Mouse (Mus musculus): ENCODE measurements around the gene Krt10. TPM values are rescaled to one million over a fixed set of nuclear protein-coding genes. Genes with fewer than 3 reads are reported as not detected.

Gene Krt10
- total RNA-seq, 2 experiments from 2014 or later = 12.6 to 15.7 TPM

DNA sequence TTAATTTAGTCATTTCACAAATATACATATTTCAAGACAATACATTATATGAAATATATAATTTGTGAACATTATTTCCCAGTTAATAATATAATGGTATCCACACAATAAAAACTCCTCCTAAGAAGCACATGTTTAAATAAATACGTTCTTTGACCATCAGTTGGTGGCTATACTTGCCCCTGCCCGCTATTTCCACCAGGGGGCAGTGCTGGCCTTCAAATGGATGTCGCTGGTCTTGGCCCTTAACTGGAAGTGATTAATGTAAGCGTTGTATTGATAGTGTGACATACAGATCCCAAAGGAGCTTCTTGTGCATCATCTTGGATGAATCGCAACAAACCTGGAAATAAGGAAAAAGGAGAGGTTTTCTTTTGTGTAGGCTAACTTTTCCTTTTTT, 9.6 kb downstream of the Krt10 start:
- DNase-seq (ENCODE audit: extremely low spot score in 1 of 2, low spot score in 1 of 2) = peak; percentile 61 to 84

- no peak for DNase-seq (ENCODE audit: extremely low spot score in 1 of 2, low spot score in 1 of 2)
Measured at GRCm38 (mm10) chr11:99374803-99375202, 14.4 kb downstream of the Krt10 start, which contains the start of gene Krt28. Krt28 (minus strand) TSS chr11:99374903.

DNA sequence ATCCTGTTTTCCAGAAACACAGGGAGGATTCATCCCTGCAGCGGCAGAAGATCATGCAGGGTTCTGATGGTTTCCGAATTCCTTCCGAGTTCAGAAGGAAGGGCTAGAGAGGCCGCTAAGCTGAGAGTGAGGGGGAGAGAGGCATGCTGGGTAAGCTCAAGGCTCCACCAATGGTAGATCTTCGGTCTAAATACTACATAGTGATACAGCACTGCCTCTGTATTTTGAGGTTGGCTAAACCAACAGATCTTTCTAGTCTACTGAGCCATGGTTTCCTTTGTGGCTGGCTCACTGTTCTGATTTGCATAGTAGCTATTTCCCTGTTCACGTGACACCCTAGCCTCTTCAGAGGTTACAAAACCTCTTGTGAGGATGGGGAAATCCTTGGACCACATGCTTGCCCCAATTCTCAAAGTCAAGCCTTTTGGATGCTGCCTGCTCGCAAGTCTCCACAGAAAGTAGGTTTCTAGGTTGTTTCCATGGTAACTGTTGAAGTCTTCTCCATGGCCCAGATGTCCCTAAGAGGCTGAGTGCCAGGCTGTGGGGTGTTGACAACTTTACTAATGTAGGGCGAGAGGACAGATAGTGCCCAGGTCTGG, 19.2 kb downstream of the Krt10 start:
- peak in 1 of 2 experiments; percentile 30 for DNase-seq (ENCODE audit: extremely low spot score in 1 of 2, low spot score in 1 of 2)

DNA sequence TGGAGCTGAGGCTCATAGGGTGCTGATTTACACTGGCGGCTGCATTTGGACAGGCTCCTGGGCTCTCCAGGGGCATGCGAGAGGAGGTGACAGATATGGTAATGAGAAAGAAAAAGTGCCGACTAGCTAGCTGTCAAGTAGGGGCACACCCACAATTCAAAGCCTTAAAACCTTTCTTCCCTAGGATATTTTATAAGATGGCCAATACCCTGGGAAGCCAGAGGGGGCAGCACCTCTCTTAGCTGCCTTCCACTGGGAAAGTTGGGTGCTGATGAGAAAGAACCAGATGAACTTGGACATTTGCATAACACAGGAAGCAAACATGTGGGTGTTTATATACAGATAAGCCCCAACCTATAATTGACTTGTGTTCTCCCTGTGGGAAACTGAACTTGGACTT, 19.9 kb downstream of the Krt10 start:
- DNase-seq (ENCODE audit: extremely low spot score in 1 of 2, low spot score in 1 of 2) = peak in 1 of 2 experiments; percentile 19

- no peak for DNase-seq (ENCODE audit: extremely low spot score in 1 of 2, low spot score in 1 of 2)
Measured at GRCm38 (mm10) chr11:99366791-99367190, 22.4 kb downstream of the Krt10 start.

- peak in 1 of 2 experiments; percentile 47 for DNase-seq (ENCODE audit: extremely low spot score in 1 of 2, low spot score in 1 of 2)
Measured at GRCm38 (mm10) chr11:99364412-99364811, 24.8 kb downstream of the Krt10 start.

GRCm38 (mm10) chr11:99361423-99361822, 27.7 kb downstream of the Krt10 start:
- no peak for DNase-seq (ENCODE audit: extremely low spot score in 1 of 2, low spot score in 1 of 2)

DNA sequence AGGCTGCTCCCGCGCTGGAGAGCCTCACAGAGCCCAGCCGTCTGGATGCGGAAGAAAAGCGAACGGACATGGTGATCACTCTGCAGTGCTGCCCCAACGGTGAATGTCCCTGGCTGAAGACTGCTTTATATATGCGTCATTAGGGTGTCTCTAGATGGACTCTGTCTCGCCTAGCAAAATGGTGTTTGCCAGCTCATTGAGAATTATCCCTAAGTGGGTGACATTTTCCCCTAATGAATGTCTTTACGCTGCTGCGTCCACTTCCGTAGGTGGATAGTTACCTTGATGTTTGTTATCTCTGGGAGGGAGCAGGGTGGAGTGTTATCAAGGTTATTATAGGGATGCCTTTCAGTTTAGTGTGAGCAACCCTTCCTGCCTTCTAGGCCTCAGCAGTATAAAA, 38.2 kb downstream of the Krt10 start, which contains the start of gene Krt27:
Gene Krt27 (minus strand): TSS at position 101 of the 400 bp plus-strand sequence.
- DNase-seq (ENCODE audit: extremely low spot score in 1 of 2, low spot score in 1 of 2) = no peak

DNA sequence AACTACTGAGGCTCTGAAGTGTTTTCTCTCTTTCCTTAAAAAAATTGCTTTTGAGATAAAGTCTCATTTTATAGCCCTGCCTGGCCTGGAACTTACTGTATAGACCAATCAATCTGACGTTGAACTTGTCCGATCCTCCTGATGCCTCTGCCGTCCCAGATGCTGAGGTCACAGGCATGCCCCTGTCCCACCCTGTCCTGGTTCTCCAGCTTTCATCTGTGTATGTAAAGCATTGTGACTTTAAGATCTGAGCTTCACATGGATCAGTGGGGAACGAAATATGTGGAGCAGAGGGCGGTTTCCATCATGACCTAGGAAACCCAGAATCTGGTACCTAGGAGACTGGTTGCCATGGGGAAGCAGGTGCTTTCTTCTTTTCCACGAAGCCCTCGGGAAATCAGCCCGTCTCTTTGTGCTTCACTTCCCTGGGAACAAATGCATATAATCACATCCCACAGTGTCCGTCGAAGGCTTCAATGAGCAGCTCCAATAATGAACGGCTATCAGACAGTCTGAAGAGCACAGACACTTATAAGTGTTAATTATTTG, 49.8 kb downstream of the Krt10 start:
- DNase-seq (ENCODE audit: extremely low spot score in 1 of 2, low spot score in 1 of 2) = no peak

- DNase-seq (ENCODE audit: extremely low spot score in 1 of 2, low spot score in 1 of 2) = no peak
Measured at GRCm38 (mm10) chr11:99337866-99338265, 51.3 kb downstream of the Krt10 start, which contains the start of gene Krt26. Krt26 (minus strand) TSS chr11:99337966.

Other genes with a start within 250 kb of the Krt10 start
- not detected for gene Ccr7, start 234.3 kb downstream of the Krt10 start, total RNA-seq (2021)
- gene Smarce1, start 158.3 kb downstream of the Krt10 start, total RNA-seq (2021) = 10 to 100 TPM; 51.8 to 59.7 TPM
- gene Krt222, start 145.3 kb downstream of the Krt10 start, total RNA-seq (2021) = 10 to 100 TPM; 26.5 to 27.3 TPM
- not detected for gene Krt24, start 104.1 kb downstream of the Krt10 start, total RNA-seq (2021)
- not detected for gene Krt25, start 66.4 kb downstream of the Krt10 start, total RNA-seq (2021)
- not detected for gene Krt26, start 51.4 kb downstream of the Krt10 start, total RNA-seq (2021)
- gene Krt27, start 38.3 kb downstream of the Krt10 start, total RNA-seq (2021) = not detected
- under 1 TPM; 0.21 to 0.49 TPM for gene Krt28, start 14.5 kb downstream of the Krt10 start, total RNA-seq (2021)
- gene Krt12, start 32.9 kb upstream of the Krt10 start, total RNA-seq (2021) = 1 to 10 TPM in 1 of 2 experiments, under 1 TPM in 1; 0.89 to 1.4 TPM
- not detected for gene Krt20, start 48.8 kb upstream of the Krt10 start, total RNA-seq (2021)
- not detected for gene Krt23, start 103.8 kb upstream of the Krt10 start, total RNA-seq (2021)
- gene Krt39, start 132.0 kb upstream of the Krt10 start, total RNA-seq (2021) = not detected
- gene Krt40, start 153.8 kb upstream of the Krt10 start, total RNA-seq (2021) = not detected
- gene Krtap3-3, start 161.5 kb upstream of the Krt10 start, total RNA-seq (2021) = not detected
- gene Krtap3-2, start 167.5 kb upstream of the Krt10 start, total RNA-seq (2021) = not detected
- gene Gm11939, start 170.1 kb upstream of the Krt10 start, total RNA-seq (2021) = not detected
- gene Krtap3-1, start 177.3 kb upstream of the Krt10 start, total RNA-seq (2021) = not detected
- not detected for gene Krtap1-5, start 191.7 kb upstream of the Krt10 start, total RNA-seq (2021)
- gene Krtap1-4, start 194.3 kb upstream of the Krt10 start, total RNA-seq (2021) = not detected
- not detected for gene Krtap1-3, start 202.0 kb upstream of the Krt10 start, total RNA-seq (2021)
- not detected for gene Krtap9-3, start 208.7 kb upstream of the Krt10 start, total RNA-seq (2021)
- not detected for gene Gm11938, start 213.9 kb upstream of the Krt10 start, total RNA-seq (2021)
- gene Gm11937, start 220.8 kb upstream of the Krt10 start, total RNA-seq (2021) = not detected
- not detected for gene Krtap2-4, start 225.5 kb upstream of the Krt10 start, total RNA-seq (2021)
- not detected for gene Gm11562, start 231.1 kb upstream of the Krt10 start, total RNA-seq (2021)
- not detected for gene Krtap4-1, start 238.9 kb upstream of the Krt10 start, total RNA-seq (2021)
- not detected for gene Krtap4-2, start 245.7 kb upstream of the Krt10 start, total RNA-seq (2021)